Mouse (Mus musculus) E14TG2a.4 (cell line): ENCODE data around the gene Ankfn1.
A peak's percentile ranks its signal among the peaks of the same experiment; 100 is the strongest.

Experiments
- H3K27me3 ChIP-seq: 2 replicates; pipeline ENCODE4 v1.6.1; 2014; ENCODE audit warnings: low read length, control low read depth; ENCODE audit not compliant: insufficient read depth
- H3K36me3 ChIP-seq: 2 replicates; pipeline ENCODE4 v1.6.1; 2014; ENCODE audit warnings: low read length, control low read depth; ENCODE audit not compliant: insufficient read depth
- H3K4me1 ChIP-seq: replicated peaks from 2 replicates; pipeline ENCODE4 v1.6.1; 2014; ENCODE audit warnings: low read depth, low read length, control low read depth
- H3K4me3 ChIP-seq: replicated peaks from 2 replicates; pipeline ENCODE4 v1.5.1; 2014; ENCODE audit warnings: mild to moderate bottlenecking, low read length
- H3K9me3 ChIP-seq: 2 replicates; pipeline ENCODE4 v1.6.1; 2014; ENCODE audit warnings: low read length, control low read depth
- CTCF ChIP-seq: conservative IDR thresholded peaks from 2 replicates; pipeline ENCODE4 v1.5.1; 2014; ENCODE audit warnings: low read length
- NANOG ChIP-seq: IDR thresholded peaks from 2 replicates; pipeline ENCODE4 v1.6.1; 2014; ENCODE audit warnings: borderline replicate concordance, low read length, mixed read lengths
- POU5F1 ChIP-seq: IDR thresholded peaks from 2 replicates; pipeline ENCODE4 v1.6.1; 2014; ENCODE audit warnings: low read length, borderline replicate concordance

The Ankfn1 gene

GRCm38 (mm10) chr11:89370373-89370772, 407.1 kb downstream of the Ankfn1 start:
- Histone ChIP-seq H3K9me3 (no peaks in the 10 kb centered on the region), H3K4me3 (no peak overlapping the region), H3K36me3 (no peaks in the 10 kb centered on the region), H3K27me3 (no peaks in the 10 kb centered on the region), H3K4me1 (no peaks in the 10 kb centered on the region)
- TF ChIP-seq POU5F1 = no peak
- TF ChIP-seq CTCF = no peak
- no peak for TF ChIP-seq NANOG

- no peak for TF ChIP-seq CTCF
- TF ChIP-seq POU5F1 = no peak
- TF ChIP-seq NANOG = no peak
- peaks cover 24% of the 10 kb centered on the region for H3K9me3 ChIP-seq
- no peaks in the 10 kb centered on the region for H3K27me3 ChIP-seq
- no peaks in the 10 kb centered on the region for H3K36me3 ChIP-seq
- H3K4me1 ChIP-seq = no peaks in the 10 kb centered on the region
- no peak overlapping the region for H3K4me3 ChIP-seq
Observed at GRCm38 (mm10) chr11:89363981-89364380, 413.5 kb downstream of the Ankfn1 start.

GRCm38 (mm10) chr11:89360895-89361294, 416.6 kb downstream of the Ankfn1 start:
- no peak overlapping the region for H3K4me3 ChIP-seq
- TF ChIP-seq NANOG = no peak
- no peak for TF ChIP-seq POU5F1
- no peak for TF ChIP-seq CTCF
- no peaks in the 10 kb centered on the region for H3K27me3 ChIP-seq
- peaks cover 24% of the 10 kb centered on the region for H3K9me3 ChIP-seq
- H3K36me3 ChIP-seq = no peaks in the 10 kb centered on the region
- no peaks in the 10 kb centered on the region for H3K4me1 ChIP-seq

GRCm38 (mm10) chr11:89358546-89358945, 418.9 kb downstream of the Ankfn1 start:
- no peak for TF ChIP-seq POU5F1
- no peaks in the 10 kb centered on the region for H3K4me1 ChIP-seq
- no peaks in the 10 kb centered on the region for H3K36me3 ChIP-seq
- H3K9me3 ChIP-seq = peaks cover 22% of the 10 kb centered on the region
- no peaks in the 10 kb centered on the region for H3K27me3 ChIP-seq
- H3K4me3 ChIP-seq = no peak overlapping the region

GRCm38 (mm10) chr11:89356479-89356878, 421.0 kb downstream of the Ankfn1 start:
- H3K27me3 ChIP-seq = no peaks in the 10 kb centered on the region
- H3K4me1 ChIP-seq = no peaks in the 10 kb centered on the region
- TF ChIP-seq POU5F1 (no peak), CTCF (no peak), NANOG (no peak)
- peaks cover 1% of the 10 kb centered on the region; the same call in 1 of the 2 replicates for H3K9me3 ChIP-seq
- H3K36me3 ChIP-seq = no peaks in the 10 kb centered on the region
- no peak overlapping the region for H3K4me3 ChIP-seq

GRCm38 (mm10) chr11:89356018-89356417, 421.4 kb downstream of the Ankfn1 start:
- no peaks in the 10 kb centered on the region for H3K27me3 ChIP-seq
- H3K36me3 ChIP-seq = no peaks in the 10 kb centered on the region
- TF ChIP-seq CTCF (no peak), NANOG (no peak), POU5F1 (no peak)
- no peaks in the 10 kb centered on the region for H3K4me1 ChIP-seq
- H3K4me3 ChIP-seq = no peak overlapping the region
- H3K9me3 ChIP-seq = no peaks in the 10 kb centered on the region

GRCm38 (mm10) chr11:89340238-89340637, 437.2 kb downstream of the Ankfn1 start:
- Histone ChIP-seq H3K4me3 (peak overlapping the region; percentile 51), H3K36me3 (no peaks in the 10 kb centered on the region), H3K9me3 (no peaks in the 10 kb centered on the region), H3K27me3 (no peaks in the 10 kb centered on the region), H3K4me1 (peaks cover 7% of the 10 kb centered on the region; the same call in 1 of the 2 replicates)
- no peak for TF ChIP-seq CTCF
- no peak for TF ChIP-seq POU5F1
- no peak for TF ChIP-seq NANOG
